Mouse (Mus musculus): Measurements from ENCODE around the gene Reps2.

The Reps2 gene

DNA sequence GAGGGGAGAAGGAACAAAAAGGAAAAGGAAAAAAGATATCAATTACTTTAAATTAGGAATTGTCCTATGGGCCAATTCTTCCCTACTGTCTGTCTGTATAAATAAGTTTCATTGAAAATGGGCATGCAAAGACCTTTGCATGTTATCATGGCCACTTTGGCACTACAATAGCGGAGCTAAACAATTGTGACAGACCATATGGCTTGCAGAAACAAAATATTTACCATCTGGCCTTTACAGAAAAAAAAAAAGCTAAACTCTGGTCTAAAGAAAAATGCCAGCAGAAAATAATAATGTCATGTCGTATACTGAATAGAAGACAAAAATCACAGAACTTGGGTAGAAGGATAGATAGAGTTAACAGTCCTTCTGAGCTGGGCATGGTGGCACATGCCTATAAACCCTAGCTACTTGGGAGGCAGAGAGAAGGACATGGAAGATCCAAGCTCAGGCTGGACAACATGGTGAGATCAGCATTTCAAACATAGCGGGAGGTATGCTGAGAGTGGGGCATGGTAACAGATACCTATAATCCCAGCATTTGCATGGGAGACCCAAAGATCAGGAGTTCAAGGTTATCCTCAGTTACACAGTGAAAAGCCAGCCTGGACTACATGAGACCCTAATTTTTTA, 54.2 kb downstream of the Reps2 start:
- no peak for DNase-seq (ENCODE audit: low spot score)

DNA sequence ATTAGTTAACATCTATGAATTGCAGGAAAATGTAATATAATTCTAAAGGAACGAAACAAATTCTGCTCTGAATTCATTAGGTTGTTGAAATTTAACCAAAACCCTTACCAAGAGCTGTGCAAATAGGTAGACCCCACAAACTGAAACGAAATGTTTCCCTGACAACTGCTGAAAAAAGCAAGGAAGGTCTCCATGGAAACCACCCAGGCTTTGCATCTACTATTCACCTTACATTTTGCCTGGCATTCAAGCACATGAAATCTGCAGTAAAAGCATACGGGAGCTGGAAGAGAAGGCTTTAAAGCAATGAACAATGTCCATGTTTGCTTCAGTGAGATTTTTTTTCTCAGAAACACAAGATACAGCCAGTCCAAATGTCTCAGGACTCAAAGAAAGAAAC, 59.1 kb downstream of the Reps2 start:
- no peak for DNase-seq (ENCODE audit: low spot score)

DNA sequence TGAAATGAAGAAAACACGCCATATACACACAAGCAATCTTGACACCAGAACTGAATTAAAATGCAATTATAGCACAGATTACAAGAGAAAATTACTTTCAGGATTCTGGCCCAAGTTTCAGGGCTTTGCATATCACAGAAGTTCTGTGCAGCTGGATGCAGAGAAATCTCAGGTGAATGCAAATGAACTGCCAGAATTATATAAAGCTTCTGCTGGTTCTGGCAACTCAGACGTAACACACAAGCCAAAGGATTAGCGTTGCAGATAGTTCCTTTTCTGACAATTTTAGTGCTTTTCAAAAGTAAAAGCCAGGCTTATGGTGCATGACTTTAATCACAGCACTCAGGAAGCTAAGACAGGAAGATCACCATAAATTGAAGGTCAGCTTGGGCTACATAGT, 62.9 kb downstream of the Reps2 start:
- DNase-seq (ENCODE audit: low spot score): no peak

DNA sequence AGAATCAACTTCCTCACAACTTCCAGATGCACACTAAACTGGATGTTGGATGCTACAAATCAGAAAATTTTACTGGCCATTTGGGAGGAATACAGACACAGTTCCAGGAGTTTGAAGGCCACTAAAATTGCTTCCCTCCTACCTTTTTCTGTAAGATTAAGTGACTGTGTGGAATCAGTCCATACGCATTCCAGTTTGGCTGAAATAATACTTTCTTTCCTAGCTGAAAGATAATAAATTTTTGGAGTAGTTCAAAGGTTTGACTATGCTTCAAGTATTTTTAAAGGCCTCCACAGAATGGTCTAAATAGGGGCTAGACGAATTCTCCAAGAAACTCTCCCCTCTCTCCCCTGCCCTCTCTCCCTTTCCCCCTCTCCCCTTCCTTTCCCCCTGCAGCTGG, 75.0 kb downstream of the Reps2 start:
- no peak for DNase-seq (ENCODE audit: low spot score)

DNA sequence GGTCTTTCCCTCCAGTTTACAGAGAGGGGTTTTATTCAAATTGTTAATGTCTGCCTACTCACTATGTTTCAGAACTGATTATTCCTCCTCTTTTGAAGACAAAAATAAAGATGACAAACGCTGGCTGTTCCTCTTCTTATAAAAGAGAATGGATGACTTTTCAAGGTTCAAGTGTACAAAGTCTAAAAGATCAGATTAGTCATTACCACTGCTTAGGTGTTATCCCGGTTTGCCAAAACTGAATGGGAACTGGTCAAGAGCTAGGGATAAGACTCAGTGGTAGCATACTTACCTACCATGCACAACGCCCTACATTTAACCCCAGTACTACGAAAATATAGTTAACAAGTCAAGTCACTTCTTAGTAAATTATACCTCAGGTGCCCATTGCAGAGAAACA, 77.9 kb downstream of the Reps2 start:
- DNase-seq (ENCODE audit: low spot score): no peak

DNA sequence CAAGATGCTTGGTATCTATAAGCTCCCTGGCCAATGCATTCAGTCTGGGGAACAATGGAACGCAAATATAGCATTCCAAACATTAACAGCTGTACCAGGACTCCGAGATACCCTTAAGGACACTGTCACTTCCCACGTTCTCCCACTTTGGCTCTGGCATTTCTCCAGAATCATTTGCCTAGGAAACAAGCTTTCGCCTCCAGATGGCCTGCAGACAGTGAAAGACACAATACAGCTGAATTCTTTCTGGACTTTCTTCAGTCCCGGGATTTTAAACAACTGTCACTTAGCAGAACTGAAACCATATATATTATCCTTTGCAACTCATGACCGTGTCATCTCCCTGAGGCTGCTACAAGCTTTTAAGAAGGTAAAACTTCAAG, 87.0 kb downstream of the Reps2 start:
- no peak for DNase-seq (ENCODE audit: low spot score)

DNA sequence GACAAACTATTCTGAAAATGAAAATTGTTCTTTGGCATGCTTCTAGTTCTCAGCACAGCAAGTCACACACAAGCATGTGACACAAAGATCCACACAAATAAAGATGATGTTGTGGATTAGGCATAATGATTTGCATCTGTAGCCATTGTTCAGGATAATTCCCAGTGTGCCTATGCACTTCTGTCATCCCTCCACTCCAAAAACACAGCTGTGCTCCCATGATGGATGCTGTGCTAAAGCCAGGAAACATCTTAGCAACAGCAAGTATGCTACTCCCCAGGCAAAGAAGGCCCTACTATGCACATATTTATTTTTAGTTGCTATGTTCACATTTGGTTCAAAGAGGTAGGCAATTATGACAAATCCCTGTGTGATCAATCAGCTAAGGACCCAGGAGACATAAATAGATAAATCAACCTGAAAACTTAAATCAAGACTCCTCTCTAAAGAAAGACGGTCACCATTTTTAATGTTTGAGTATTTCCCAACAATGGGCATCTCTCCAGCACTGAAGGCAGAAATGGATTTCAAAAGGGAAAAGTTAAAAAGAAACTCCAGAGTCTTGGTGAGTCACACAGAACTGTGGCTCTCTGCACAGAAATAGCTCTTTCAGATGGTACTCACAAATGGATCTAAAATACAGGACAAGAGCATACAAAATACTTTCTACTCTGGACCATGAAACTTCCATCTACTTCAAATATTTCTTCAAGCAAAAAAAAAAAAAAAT, 87.6 kb downstream of the Reps2 start:
- no peak for DNase-seq (ENCODE audit: low spot score)

DNA sequence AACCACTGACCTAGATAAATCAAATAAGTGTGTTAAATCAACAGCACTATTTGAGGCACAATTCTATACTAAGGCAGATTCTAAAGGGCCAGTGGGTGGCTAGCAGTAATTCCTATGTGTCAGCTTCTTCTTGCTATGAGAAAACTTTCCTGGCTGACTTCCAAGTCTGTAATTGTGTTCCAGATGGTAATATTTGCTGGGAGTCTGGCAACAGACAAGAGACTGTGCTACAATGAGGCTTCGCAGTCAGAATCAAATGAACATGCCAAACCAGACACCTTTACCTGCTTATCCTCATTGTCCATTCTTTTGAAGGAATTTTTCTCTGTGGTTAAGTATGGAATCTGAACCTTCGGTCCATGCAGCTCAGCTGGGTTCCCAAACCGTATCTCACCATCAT, 88.9 kb downstream of the Reps2 start:
- no peak for DNase-seq (ENCODE audit: low spot score)

DNA sequence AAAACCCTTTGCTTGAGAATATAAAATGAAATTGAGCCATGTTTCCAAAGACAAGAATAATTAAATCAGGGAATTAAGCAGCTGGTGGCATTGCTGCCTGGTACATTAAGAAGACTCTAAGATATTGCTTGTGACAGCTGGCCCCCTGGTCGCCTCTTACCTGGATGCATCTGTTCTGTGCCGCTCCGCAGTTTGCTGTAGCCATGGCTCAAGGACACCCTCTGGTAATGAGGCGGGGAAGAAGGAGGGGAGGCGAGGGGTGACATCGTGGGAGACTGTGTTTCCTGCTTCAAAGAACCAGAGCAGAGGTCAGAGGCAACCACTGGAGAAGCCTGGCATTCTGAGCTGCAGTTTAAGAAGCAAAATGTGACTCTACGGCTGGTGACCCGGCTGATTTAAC, 91.1 kb downstream of the Reps2 start:
- peak; percentile 5 for DNase-seq (ENCODE audit: low spot score)

DNA sequence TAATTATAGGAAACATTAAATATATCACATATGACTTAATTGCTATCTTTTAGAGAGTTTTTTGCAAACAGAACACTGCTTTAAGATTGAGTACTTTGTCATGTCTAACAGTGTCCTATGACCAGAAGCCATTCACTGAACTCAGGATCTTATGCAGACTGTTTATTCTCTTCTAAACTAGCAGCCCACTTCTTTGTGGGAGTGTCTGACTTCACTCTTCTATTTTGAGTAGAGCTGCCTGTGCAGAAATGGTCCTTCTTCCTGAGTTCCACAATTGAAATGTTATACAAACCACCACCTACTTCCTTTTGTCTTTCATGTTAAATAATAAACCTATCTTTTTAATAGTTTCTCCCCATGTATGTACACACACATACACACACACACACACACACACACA, 98.4 kb downstream of the Reps2 start:
- DNase-seq (ENCODE audit: low spot score): no peak

DNA sequence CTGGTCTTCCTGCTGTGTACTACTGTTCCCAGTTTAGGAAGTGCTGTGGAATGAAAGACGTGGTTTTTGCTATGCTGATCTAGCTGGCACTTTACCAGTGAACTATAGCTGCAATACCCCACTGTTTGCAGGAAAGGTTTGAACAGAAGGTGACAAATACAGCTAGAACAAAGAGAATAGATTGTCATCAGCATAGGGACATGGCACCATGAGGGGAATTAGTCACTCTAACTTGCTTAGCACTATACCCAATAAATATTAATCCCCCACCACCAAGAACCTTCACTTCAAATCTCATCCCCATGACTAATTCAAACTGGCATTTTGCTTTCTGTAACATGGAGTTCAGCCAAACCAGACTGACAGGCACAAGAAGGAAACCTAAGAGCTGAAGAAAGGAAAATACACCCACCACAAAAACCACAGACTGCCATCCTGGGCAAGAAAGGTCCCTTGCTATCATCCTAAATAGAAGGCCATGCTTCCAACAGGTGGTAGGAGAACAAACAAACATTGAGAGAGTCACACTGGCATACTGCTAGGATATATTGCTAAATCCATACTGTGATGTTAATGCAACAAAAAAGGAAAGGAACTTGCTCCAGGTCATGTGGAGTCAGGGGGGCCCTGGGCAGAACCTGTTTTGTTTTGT, 100.7 kb downstream of the Reps2 start:
- DNase-seq (ENCODE audit: low spot score): no peak

DNA sequence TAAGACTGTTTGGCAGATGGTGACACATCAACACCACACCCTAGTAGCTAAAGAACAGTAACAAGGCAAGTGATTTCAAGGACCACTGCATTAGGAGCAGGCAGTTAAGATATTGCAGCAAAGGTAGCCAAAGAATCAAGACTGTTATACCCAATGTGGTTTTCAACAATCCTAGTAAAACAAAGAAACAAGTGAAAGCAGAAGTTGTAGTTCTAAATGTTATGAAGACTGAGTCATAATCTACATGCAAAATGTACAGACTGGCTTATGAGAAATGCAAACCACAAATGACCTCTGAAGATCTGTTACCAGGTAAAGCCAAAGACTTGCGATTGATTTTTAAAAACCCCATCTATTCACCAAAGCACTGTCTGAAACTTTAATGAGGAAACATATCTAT, 101.5 kb downstream of the Reps2 start:
- no peak for DNase-seq (ENCODE audit: low spot score)

DNA sequence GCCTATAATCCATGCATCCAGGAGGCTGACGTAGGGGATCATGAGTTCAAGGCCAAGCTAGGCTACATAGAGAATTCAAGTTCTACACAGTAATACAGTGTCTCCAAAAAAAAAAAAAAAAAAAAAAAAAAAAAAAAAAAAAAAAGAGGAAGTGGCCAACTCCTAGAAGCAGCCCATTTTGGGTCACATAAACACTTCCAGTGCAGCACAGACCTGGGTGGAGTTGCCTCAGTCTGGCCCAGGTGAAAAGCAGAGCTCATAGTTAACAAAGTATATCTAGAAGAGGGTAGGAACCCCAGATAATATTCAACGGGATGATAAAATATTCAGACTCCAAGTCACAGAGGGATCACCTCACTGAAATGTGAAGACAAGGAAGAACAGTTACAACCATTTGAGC, 112.4 kb downstream of the Reps2 start:
- DNase-seq (ENCODE audit: low spot score): no peak

DNA sequence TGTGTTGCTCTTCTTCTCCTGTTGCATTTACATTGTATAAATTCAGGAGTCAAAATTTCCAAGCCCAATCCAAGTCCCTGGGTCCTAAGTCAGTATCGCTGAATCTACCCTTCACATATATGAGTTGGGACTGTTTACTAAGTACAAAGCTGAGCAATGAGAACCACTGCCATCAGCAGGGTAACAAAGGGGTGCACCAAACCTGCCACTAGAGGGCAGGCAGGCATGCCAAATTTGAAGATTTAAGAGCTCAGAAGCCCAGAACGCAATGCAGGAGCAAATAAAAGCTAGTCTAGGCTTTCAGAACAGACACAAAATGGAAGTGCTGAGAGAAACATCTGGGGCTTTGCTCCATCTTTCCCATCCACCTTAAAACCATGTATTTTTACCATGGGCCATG, 116.2 kb downstream of the Reps2 start:
- peak; percentile 32 for DNase-seq (ENCODE audit: low spot score)

DNA sequence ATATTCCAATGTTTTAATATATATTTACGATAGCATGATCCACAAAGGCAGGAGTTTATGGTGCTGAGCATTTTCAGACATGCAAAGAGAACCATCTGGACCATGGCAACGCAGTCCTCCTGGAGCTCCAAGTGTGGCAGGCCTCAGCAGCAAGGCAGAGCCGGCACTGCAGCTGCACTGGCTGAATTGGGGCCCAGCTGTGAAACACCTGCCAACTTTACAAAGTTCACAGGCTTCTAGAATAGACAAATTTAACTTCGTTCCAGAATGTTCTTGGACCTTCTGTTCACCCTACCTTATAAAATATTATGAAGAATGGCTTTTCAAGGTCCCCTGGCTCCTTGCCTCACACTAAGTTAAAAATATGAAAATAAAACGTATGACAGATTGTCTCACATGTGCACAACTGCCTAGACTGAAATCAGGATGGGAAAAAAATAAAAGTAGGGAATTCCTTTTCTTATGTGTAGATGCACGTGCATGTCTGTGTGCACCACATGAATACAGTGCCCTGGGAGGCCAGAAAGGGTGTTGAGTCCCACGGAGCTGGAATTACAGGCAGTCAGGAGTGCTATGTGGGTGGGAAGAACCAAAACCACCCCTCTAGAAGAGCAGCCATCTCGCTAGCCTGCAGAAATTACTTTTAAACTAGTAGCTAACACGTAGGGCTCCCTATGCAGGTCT, 121.5 kb downstream of the Reps2 start:
- no peak for DNase-seq (ENCODE audit: low spot score)

DNA sequence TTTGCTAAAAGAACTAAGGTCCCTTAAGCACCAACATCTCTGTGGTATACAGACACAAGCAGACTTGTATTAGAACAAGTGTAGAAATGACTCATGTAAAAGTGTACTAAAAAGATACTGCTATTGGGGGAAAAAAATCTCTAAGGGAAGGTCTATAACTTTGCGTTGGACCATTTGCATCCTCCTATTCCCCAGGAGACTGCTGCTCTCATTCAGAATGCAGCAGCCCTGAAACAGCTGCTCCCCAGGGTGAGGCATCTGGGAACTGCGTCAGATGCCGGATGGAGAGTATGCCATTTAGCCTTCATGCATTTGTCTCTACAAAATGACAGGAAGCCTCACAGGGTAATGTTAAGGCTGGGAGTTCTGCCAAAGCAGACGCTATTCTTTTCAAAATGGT, 122.3 kb downstream of the Reps2 start:
- no peak for DNase-seq (ENCODE audit: low spot score)

DNA sequence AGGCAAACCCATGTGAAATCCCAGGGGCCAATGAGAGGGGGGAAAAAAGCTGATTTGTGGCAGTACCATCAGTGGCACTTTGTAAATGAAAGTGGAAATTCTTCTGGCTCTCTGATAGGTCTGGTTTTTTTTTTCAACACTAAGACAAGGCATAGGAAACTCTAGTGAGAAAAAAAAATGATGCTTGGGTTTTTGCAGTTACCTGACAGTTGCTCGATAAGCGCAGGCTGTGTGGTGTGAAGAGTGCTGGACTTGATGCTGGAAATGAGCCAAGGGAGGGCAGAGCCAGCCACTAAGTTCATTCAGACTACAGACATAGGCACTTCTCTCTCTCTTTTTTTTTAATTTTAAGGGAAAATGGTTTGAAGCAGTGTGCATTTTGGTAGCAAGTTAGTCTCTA, 123.1 kb downstream of the Reps2 start:
- DNase-seq (ENCODE audit: low spot score): no peak

DNA sequence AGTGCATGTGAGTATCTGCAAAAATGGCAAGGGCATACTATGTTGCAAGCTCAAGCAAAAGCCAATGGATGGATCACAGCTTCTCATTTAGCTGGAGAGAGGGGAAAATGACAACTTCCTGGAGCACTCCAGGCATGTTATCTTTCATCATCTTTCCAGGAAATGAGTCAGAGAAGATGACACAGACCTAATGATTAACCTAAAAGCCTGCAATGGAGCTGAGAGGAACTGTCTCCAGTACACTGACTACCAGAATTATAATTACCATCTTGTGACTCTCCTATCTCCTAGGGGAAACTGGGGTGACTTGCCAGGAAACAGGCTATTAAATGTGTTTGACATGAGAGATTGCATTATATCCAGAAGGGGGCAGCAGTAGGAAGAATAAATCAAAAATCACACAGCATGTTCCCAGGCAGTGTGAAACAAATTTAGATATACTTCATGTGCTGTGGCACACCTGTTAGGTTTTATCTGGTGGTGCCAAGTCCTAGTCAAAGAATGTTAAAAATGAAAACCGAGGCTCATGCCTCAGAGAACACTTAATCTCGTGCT, 132.9 kb downstream of the Reps2 start:
- DNase-seq (ENCODE audit: low spot score): no peak

DNA sequence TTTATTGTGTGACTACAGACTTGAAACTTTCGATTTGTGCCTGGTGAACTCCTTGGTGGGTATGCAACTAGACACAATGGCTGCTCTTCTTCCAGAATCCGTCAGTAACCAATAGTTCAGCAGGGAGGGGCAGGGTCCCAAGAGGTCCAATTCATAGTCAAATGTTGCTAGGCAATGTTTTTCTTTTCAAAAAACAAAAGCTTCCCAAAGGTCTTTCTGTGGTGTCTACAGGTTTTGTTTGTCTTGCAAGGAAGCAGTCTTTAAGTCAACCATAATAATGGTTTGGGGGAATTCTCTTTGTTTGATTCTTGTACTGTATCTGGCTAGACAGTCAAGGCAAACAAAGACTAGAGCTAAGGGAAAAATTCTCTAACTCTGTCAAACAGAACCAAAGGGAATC, 138.3 kb downstream of the Reps2 start:
- no peak for DNase-seq (ENCODE audit: low spot score)

DNA sequence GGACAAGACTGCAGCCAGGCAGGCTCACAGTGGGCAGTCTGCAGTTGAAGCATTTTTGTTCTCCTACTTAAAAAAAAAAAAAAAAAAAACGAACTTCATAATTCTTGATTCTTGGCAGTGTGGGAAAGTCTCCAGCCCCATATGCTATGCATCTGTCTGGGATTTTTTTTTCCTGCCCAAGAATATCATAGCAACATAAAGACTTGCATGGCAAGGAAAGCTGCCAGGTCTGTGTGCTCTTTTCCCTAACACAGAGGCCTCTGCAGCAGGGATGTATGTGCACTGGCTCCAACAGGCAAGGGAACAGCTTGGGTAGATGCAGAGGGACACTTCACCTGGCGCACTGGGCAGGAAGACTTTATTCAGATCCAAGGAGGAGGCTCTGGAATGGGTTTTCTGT, 140.0 kb downstream of the Reps2 start:
- no peak for DNase-seq (ENCODE audit: low spot score)

DNA sequence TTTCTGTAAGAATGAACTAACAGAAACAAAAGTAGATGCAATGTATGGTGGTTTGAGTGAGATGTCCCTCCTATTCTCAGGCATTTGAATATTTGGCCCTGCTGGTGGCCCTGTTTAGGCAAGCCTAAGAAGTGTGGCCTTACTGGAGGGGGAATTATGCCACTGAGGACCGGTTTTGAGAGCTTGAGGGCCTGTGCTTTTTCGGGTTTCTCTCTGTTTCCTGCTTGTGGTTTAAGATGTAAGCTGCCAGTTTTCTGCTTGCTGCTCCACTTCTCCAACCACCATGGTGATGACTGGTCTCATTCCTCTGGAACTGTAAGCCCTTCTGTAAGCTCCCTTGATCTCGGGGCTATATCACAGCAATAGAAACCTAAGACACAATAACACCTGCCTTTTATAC, 142.5 kb downstream of the Reps2 start:
- DNase-seq (ENCODE audit: low spot score): no peak

DNA sequence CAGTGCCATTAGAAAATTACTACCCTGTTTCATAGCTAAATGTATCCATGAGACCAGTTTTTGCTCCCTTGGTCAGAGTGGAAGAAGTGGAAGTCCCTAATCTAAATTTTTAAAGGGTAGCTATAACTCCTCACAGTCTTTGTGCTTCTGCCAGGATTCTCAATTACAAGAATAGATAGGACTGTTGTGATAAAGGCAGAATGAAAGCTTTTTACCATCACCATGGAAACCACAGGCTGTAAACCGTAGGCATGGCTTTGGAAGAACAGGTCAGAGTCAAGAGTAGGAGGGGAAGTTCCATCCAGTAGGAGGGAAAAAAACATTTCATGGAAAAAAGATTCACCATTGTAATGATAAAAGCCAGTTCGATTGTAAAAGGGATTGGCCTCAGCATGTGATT, 147.0 kb downstream of the Reps2 start:
- DNase-seq (ENCODE audit: low spot score): no peak

DNA sequence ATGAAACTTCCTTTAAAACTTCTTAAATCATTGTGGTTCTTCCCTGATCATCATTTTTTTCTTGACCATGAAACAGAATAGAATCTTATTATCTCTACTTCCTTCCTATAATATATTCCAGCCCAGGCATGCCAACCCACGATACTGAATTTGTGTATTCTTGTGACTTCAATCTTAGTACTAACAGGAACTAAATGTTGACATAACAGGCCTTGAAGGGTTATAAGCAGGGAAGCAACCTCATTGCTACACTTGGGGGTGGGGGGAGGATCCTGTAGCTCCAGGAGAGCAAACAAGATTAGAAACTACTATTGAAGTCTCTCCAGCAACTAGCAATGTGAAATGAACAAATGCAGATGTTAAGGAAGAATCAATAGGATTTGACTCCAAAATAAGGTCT, 154.8 kb downstream of the Reps2 start:
- DNase-seq (ENCODE audit: low spot score): no peak

Data from ovary, postnatal 36 days (tissue).